Mouse (Mus musculus): Measurements from ENCODE around the gene Stk25. TPM values are rescaled to one million over a fixed set of nuclear protein-coding genes. Genes with fewer than 3 reads are reported as not detected.

The Stk25 gene
- total RNA-seq, 2 experiments from 2014 or later = 116 to 118 TPM

DNA sequence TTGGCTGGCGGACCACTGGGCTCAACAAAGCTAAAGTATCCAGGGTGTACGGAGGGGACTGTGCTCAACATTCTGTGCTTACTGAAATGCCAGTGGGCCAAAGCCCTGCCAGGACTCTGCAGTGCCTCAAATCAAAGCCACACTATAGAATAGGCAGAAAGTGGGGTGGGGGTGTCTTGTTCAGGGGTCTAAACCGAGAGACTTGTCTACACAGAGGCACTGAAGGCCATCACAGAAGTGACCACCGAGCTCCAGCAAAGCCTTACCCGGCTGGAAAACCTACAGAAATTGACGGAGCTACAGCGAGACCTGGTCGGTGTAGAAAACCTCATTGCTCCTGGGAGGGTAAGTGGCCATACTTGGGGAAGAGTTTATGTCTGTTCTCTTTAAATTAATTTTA lies 48.7 kb downstream of the Stk25 start:
- DNase-seq (ENCODE audit: low spot score in 2 of 2) = no peak

DNA sequence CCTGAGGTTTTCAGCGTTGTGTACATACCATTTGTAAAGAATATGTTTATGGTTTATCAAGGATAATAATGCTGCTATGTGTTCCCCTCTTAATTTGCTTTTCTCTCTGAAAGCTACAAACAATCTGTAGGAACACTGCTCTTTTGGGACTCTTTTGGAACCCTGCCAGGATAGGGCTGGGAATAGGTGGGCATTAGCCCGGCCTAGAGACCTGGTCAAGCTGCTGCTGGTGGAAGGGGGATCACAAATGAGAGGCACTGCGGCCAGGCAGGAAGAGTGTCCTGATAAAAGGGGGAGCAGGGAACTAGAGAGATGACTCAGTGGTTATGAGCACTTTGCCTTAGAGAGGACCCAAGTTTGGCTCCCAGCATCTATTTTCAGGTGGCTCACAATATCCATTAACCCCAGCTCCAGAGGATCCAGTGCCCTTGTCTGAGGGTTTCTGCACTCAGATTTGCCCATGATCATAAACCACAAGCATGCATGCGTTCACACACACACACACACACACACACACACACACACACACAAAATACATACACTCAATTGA lies 49.7 kb downstream of the Stk25 start:
- DNase-seq (ENCODE audit: low spot score in 2 of 2) = no peak

DNA sequence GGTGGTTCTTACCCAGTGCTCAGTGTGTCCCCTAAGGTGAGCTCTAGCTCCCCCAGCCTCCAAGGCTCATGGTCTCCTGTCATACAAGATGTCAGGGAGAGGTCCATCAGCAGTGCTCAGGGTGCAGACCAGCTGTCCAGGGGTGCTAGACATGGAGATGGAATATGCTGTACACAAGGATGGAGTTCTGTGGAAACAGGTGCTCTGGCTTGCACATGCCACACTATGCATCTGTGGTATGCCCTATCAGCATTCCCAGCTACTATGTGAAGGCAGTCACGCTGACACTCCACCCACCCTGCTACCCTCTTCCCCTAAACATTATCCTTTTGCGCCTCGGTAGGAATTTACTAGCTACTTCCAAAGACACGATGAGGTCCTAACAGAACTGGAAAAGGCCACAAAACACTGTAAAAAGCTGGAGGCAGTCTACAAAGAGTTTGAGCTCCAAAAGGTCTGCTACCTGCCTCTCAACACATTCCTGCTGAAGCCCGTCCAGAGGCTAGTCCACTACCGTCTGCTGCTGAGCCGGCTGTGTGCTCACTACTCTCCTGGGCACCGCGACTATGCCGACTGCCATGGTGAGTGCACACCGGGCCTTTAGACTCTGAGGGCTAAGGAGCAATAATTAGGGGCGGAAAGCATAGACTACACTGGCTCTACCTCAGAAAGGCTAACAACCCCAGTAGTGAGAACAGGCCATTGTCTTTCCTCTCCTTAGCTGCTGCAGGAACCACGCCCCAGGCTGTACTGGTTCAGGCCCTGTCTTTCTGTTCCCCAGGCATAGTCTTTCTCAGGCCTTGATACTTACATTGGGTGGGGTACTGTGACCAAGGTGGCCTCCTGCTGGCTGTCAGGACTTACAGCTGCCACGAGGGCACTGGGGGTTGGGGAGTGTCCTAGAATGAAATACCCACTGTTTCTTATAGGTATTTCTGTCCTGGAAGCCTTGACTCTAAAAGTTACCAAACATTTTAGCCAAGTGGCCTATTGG lies 51.1 kb downstream of the Stk25 start:
- no peak for DNase-seq (ENCODE audit: low spot score in 2 of 2)

DNA sequence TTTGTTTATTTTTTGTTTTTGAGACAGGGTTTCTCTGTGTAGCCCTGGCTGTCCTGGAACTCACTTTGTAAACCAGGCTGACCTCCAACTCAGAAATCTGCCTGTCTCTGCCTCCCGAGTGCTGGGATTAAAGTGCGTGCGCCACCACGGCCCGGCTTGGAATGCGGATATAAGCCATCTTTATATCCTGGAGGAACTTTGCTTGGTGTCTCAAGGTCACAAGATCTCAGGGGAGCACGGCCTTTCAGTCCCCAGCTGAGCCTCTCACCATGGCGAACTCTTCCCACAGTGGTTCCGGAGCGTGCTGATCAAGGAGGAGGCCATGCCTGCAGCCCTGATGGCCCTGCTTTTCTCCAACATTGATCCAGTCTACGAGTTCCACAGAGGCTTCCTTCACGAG lies 54.5 kb downstream of the Stk25 start:
- DNase-seq (ENCODE audit: low spot score in 2 of 2) = no peak

DNA sequence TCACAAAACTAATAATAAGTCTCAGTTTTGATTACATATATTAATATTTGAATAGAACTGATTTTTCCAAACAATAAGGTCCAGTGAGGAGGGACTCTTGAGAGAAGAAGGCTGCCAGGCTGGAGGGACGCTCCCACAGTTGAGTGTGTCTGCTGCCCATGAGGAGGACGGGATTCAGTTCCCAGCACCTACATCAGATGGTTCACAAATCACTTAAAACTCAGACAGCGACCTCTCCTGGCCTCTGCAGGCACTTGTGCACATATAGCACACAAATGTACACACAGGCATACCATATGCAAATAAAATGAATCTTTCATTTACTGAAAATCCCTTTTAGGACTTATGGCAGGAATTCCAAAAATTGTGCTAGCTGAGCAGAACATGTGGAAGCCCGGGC lies 55.5 kb downstream of the Stk25 start:
- no peak for DNase-seq (ENCODE audit: low spot score in 2 of 2)

DNA sequence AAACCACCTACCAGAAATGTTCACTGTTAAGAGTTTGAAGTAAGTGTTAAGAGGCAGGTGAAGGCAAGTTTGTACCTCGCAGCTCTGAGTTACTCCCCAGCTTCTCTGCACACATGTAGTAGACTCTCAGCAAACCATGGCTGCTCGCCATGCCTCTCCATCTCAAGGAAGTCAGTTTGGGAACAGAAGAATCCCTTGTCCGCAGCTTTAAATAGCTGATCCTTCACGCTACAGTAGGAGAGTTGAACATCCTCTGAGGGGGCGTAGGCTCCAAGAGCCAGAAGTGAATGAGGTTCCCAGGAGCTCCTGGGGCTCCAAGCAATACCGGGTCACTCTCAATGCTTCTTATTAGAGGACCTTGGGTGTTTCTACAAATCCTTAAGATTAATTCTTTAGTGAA lies 62.5 kb downstream of the Stk25 start:
- no peak for DNase-seq (ENCODE audit: low spot score in 2 of 2)

DNA sequence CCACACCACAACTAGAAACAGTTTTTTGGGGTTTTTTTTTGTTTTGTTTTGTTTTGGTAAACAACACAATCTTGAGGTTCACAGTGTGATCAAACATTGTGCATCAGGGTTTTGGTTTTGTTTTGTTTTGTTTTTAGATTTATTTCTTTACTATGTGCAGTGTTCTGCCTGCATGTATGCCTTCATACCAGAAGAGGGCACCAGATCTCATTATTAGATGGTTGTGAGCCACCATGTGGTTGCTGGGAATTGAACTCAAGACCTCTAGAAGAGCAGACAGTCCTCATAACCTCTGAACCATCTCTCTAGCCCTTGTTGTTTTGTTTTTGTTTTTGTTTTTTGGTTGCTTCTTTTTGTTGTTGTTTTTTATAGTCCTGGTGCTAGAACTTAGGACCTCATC lies 64.5 kb downstream of the Stk25 start:
- no peak for DNase-seq (ENCODE audit: low spot score in 2 of 2)

DNA sequence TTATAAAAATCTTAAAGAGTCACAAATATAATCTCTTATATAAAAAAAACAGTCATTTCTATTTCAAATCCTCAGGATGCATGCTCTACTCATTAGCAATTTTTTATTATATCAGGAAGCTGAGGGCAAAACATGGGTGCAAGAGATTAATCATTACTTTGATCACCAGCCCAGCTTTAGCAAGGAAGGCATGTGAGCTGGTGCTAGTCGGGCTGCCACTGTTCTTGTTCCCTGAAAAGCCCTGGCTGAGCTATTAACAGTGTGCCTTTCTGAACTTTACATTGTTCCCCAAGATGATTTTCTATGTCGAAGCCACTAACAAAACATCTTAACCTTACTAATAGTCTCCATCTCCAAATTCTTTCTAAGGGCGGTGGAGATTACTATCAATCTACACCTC lies 70.1 kb downstream of the Stk25 start:
- DNase-seq (ENCODE audit: low spot score in 2 of 2) = no peak

DNA sequence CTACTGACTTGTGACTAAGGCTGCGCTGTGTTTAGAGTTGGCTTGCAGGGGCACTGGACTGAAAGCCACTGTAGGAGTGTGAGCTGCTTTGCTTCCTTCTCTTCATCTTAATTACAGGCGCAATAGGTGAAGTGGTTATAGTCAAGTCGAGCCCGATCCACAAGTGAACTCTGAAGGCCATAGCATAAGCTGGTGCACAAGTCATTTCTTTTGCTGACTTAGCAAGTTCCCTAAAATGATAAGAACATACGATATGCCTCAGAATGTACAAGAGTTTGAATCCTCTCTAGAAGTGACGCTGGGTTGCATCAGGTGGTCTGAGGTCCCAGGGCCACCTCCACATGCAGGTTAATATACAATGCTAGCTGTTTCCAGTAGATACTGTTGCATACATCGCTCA lies 76.9 kb downstream of the Stk25 start:
- DNase-seq (ENCODE audit: low spot score in 2 of 2) = no peak

DNA sequence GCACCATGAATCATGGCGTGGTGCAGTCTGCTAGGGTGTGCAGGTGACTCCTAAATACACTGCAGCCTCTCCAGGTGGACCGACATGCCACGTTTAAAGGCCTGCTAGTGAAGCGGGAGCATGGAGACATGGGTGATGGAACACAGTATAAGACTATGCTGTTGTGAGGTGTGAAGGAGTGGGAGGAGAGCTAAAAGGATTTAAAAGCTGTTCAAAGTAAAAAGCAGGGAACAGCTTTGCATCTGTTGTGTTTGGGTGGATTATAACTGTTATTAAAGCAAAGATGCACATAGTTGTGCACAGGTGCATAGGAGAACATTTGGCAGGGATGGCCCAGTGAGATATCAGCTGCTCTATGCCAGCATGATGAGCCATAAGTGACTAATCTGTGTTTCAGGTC lies 80.6 kb downstream of the Stk25 start:
- no peak for DNase-seq (ENCODE audit: low spot score in 2 of 2)

DNA sequence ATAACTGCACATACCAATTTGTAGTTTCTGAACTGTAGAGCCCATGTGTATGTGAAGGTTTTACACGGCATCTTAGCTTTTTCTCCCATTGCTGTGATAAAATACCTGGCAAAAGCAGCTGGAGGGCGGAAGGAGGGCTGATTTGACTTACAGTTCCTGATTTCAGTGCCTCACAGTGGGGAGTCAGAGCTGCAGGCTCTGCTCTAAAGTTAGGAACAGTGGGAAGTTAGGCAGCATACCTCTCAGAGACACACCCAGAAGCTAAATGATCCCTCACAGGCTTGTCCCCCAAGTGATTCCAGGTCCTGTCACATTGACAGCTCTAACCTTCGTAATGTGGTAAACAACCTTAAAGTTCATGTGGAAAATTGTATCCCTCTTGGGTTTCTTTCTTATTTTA lies 81.4 kb downstream of the Stk25 start:
- DNase-seq (ENCODE audit: low spot score in 2 of 2) = no peak

Other genes with a start within 250 kb of the Stk25 start
- gene Hdlbp, start 179.8 kb downstream of the Stk25 start, total RNA-seq (2021) = 100 to 1,000 TPM; 316 to 376 TPM
- gene Farp2, start 146.6 kb downstream of the Stk25 start, total RNA-seq (2021) = 10 to 100 TPM; 18.5 to 18.7 TPM
- gene Bok, start 27.0 kb upstream of the Stk25 start, total RNA-seq (2021) = 10 to 100 TPM in 1 of 2 experiments, 1 to 10 TPM in 1; 7.6 to 13.1 TPM
- gene Atg4b, start 92.8 kb upstream of the Stk25 start, total RNA-seq (2021) = 10 to 100 TPM; 82.7 to 85.3 TPM
- 10 to 100 TPM; 46.3 to 52.4 TPM for gene Thap4, start 96.2 kb upstream of the Stk25 start, total RNA-seq (2021)
- 10 to 100 TPM; 54.6 to 57.5 TPM for gene Dtymk, start 143.3 kb upstream of the Stk25 start, total RNA-seq (2021)
- 10 to 100 TPM; 16.4 to 16.9 TPM for gene Ing5, start 145.3 kb upstream of the Stk25 start, total RNA-seq (2021)
- gene D2hgdh, start 166.2 kb upstream of the Stk25 start, total RNA-seq (2021) = 10 to 100 TPM; 50.8 to 68.1 TPM
- gene Gal3st2, start 202.6 kb upstream of the Stk25 start, total RNA-seq (2021) = not detected

Measured in adrenal gland, adult 18-20 months (tissue).